Mouse (Mus musculus) testis, adult 2 months (tissue): ENCODE measurements around the gene Trpm8.

Source experiments
- CTCF ChIP-seq: fragments of 200-500 bp; IDR thresholded peaks from 2 replicates; pipeline ENCODE4 v1.5.1; 2012; ENCODE audit warnings: low read depth, mild to moderate bottlenecking, inconsistent platforms, low read length, moderate library complexity; ENCODE audit not compliant: control insufficient read depth, insufficient read depth, insufficient replicate concordance
- POLR2A ChIP-seq: fragments of 200-500 bp; IDR thresholded peaks from 2 replicates; pipeline ENCODE4 v1.6.1; 2012; ENCODE audit warnings: low read depth, mild to moderate bottlenecking, inconsistent platforms, low read length, moderate library complexity; ENCODE audit not compliant: control insufficient read depth

- no peak for TF ChIP-seq CTCF
- no peak for TF ChIP-seq POLR2A
Observed at GRCm38 (mm10) chr1:88310349-88310748, 32.9 kb downstream of the Trpm8 start.
